Mouse (Mus musculus): ENCODE measurements around the gene Slc37a4. TPM values are rescaled to one million over a fixed set of nuclear protein-coding genes. Genes with fewer than 3 reads are reported as not detected.
"Not testable (repeated sequence)": the region's sequence is repeated elsewhere in the genome, so short reads cannot be mapped to it uniquely, and the experiment has no call there.

Slc37a4 gene
- total and polyA plus RNA-seq, 3 experiments: 11.7 to 38.7 (median 25.5) TPM

DNA sequence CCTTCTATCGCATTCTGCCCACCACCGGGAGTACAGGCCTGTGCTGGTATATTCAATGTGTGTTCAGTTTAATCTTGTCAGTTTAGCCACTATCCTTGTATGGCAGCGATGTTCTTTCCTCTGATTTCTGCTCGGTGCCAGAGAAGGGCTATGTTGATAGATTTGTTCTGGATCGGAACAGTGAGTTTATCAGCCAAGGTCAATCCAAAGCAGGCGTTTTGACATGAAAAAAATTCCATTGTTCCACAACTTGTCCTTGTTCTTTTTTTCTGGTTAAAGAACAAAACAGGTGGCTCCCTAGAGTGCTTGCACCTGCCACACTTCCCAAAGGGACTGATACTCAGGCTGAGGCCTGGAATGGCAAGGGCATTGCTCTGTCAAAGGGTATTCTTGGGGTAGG lies 20.5 kb upstream of the Slc37a4 start:
- Histone ChIP-seq H3K79me2 (replicated peaks; ENCODE audit: control insufficient read depth, extremely low read depth, insufficient read depth, poor library complexity, severe bottlenecking) (peaks cover 20% of the 10 kb centered on the region), H3K36me3 (replicated peaks in 1 of 2; ENCODE audit: control insufficient read depth in 1 of 2, insufficient read depth in 1 of 2, low read length in 1 of 2) (peaks cover 2 to 8% of the 10 kb centered on the region in 2 experiments), H3K9me3 (replicated peaks; ENCODE audit: low read length) (no peaks in the 10 kb centered on the region), H3K27ac (ENCODE audit: insufficient read depth, low read depth) (no peak overlapping the region), H3K27me3 (replicated peaks) (no peaks in the 10 kb centered on the region), H3K4me3 (replicated peaks in 1 of 3; ENCODE audit: low read depth in 2 of 3, low read length in 2 of 3, poor library complexity in 1 of 3) (no peak overlapping the region), H3K4me2 (ENCODE audit: insufficient read depth, low read depth, poor library complexity, severe bottlenecking) (no peak overlapping the region), H3K9ac (ENCODE audit: insufficient read depth, low read depth) (no peak overlapping the region), H3K4me1 (ENCODE audit: control insufficient read depth in 1 of 2, insufficient read depth in 2 of 2) (peaks cover 4 to 27% of the 10 kb centered on the region in 2 experiments)
- in situ Hi-C loops (cut with MboI; ENCODE audit: low pct_ligation_motif_present, low pct_unique_long_range_greater_than_20kb, low sequenced_read_pairs): no loop called here
- DNase-seq (ENCODE audit: extremely low read depth): no peak
- dilution Hi-C loops (cut with MboI; ENCODE audit: extremely low pct_ligation_motif_present, extremely low pct_unique_long_range_greater_than_20kb, low sequenced_read_pairs): no loop called here
- TF ChIP-seq CTCF (conservative IDR thresholded peaks at IDR 0.05 in 1 of 2, IDR thresholded peaks at IDR 0.05 in 1 of 2; ENCODE audit: low read depth in 2 of 2, low read length in 2 of 2) (no peak), ZKSCAN1 (IDR thresholded peaks at IDR 0.05; ENCODE audit: borderline replicate concordance, low read depth, low read length) (no peak), EP300 (IDR thresholded peaks at IDR 0.05; ENCODE audit: low read length) (no peak), CHD2 (IDR thresholded peaks at IDR 0.05; ENCODE audit: low read length) (no peak), MXI1 (IDR thresholded peaks at IDR 0.05; ENCODE audit: low read depth, low read length) (no peak), NRF1 (IDR thresholded peaks at IDR 0.05; ENCODE audit: low read depth, low read length) (no peak), BHLHE40 (IDR thresholded peaks at IDR 0.05; ENCODE audit: low read depth, low read length) (no peak), RAD21 (IDR thresholded peaks at IDR 0.05; ENCODE audit: low read depth, low read length) (no peak), TCF12 (IDR thresholded peaks at IDR 0.05; ENCODE audit: low read depth, low read length) (no peak), ZMIZ1 (IDR thresholded peaks at IDR 0.05; ENCODE audit: low read depth, low read length) (no peak), E2F4 (IDR thresholded peaks at IDR 0.05; ENCODE audit: insufficient replicate concordance, low read depth, low read length) (no peak), GABPA (IDR thresholded peaks at IDR 0.05; ENCODE audit: insufficient replicate concordance, low read depth, low read length) (no peak), NELFE (IDR thresholded peaks at IDR 0.05; ENCODE audit: low read depth, low read length) (no peak), JUND (conservative IDR thresholded peaks at IDR 0.05; ENCODE audit: low read depth, low read length) (no peak), ZNF384 (IDR thresholded peaks at IDR 0.05; ENCODE audit: low read depth, low read length) (no peak), MAZ (IDR thresholded peaks at IDR 0.05; ENCODE audit: low read depth, low read length) (no peak), USF2 (conservative IDR thresholded peaks at IDR 0.05; ENCODE audit: low read depth, low read length) (no peak), SMC3 (IDR thresholded peaks at IDR 0.05; ENCODE audit: low read depth, low read length) (no peak), TBP (conservative IDR thresholded peaks at IDR 0.05; ENCODE audit: low read depth, low read length) (no peak)

DNA sequence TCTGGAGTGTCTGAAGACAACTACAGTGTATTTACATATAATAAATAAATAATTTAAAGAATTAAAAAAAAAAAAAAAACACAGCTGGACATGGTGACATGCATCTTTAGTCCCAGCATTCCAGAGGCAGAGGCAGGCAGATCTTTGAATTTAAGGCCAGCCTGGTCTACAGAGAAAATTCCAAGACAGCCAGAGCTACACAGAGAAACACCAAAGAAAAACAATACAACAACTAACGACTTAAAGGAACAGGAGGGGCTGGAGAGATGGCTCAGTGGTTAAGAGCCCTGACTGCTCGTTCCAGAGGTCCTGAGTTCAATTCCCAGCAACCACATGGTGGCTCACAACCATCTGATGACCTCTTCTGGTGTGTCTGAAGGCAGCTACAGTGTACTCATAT lies 19.3 kb upstream of the Slc37a4 start:
- H3K27ac ChIP-seq (ENCODE audit: insufficient read depth, low read depth); H3K4me3 ChIP-seq (replicated peaks in 1 of 3; ENCODE audit: low read depth in 2 of 3, low read length in 2 of 3, poor library complexity in 1 of 3); DNase-seq (ENCODE audit: extremely low read depth); H3K27me3 ChIP-seq (replicated peaks); H3K9ac ChIP-seq (ENCODE audit: insufficient read depth, low read depth); dilution Hi-C loops (cut with MboI; ENCODE audit: extremely low pct_ligation_motif_present, extremely low pct_unique_long_range_greater_than_20kb, low sequenced_read_pairs); H3K4me2 ChIP-seq (ENCODE audit: insufficient read depth, low read depth, poor library complexity, severe bottlenecking); in situ Hi-C loops (cut with MboI; ENCODE audit: low pct_ligation_motif_present, low pct_unique_long_range_greater_than_20kb, low sequenced_read_pairs); H3K9me3 ChIP-seq (replicated peaks; ENCODE audit: low read length): not testable (repeated sequence)
- Histone ChIP-seq H3K36me3 (replicated peaks in 1 of 2; ENCODE audit: control insufficient read depth in 1 of 2, insufficient read depth in 1 of 2, low read length in 1 of 2) (peaks cover 14 to 20% of the 10 kb centered on the region in 2 experiments), H3K4me1 (ENCODE audit: control insufficient read depth in 1 of 2, insufficient read depth in 2 of 2) (peaks cover 7 to 35% of the 10 kb centered on the region in 2 experiments), H3K79me2 (replicated peaks; ENCODE audit: control insufficient read depth, extremely low read depth, insufficient read depth, poor library complexity, severe bottlenecking) (peaks cover 25% of the 10 kb centered on the region)
